Mouse (Mus musculus) brown adipose tissue, adult 24 weeks (tissue): ENCODE measurements around the gene Fezf2. TPM values are rescaled to one million over a fixed set of nuclear protein-coding genes. Genes with fewer than 3 reads are reported as not detected.

Source experiments
- H3K27ac ChIP-seq: fragments of 200-500 bp; replicated peaks from 2 replicates; pipeline ENCODE4 v1.5.1; 2012; ENCODE audit warnings: low read depth, mild to moderate bottlenecking, low read length
- H3K4me1 ChIP-seq: fragments of 200-500 bp; 2 replicates; pipeline ENCODE4 v1.6.1; 2012; ENCODE audit warnings: low read length, mixed read lengths; ENCODE audit not compliant: control insufficient read depth, insufficient read depth, insufficient read length
- H3K4me3 ChIP-seq: fragments of 200-500 bp; 2 replicates; pipeline ENCODE4 v1.5.1; 2012; ENCODE audit warnings: low read depth, mild to moderate bottlenecking, low read length, moderate library complexity; ENCODE audit not compliant: insufficient read depth
- polyA plus RNA-seq: library from polyadenylated mRNA; stranded (reverse); fragments of >200 nt; gene quantifications from 2 replicates; pipeline ENCODE4 v1.2.4, GENCODE M21; 2012; ENCODE audit not compliant: missing spikeins, insufficient read depth, insufficient read length

Gene Fezf2
- polyA plus RNA-seq, 1 experiment = not detected

DNA sequence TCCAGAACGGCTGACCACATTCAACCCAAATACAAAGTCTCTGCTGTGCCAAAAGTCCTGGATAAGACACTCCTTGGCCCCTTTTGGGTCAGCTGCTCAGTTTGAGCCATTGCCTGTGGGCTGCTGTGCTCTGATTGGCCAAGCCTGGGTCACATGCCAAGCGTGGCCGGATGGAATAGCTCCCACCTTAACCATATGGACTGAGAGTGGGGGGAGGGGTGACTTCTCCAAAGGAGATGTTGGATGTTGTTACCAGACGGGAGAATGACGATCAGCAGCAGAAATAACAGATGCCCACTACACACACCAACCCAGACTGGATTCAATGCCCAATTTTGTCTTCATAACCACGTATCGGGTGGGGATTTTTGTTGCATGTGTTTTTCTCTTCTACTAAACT, 13.1 kb downstream of the Fezf2 start:
- H3K4me3 ChIP-seq = no peak overlapping the region
- H3K27ac ChIP-seq = no peak overlapping the region
- H3K4me1 ChIP-seq = no peaks in the 10 kb centered on the region

DNA sequence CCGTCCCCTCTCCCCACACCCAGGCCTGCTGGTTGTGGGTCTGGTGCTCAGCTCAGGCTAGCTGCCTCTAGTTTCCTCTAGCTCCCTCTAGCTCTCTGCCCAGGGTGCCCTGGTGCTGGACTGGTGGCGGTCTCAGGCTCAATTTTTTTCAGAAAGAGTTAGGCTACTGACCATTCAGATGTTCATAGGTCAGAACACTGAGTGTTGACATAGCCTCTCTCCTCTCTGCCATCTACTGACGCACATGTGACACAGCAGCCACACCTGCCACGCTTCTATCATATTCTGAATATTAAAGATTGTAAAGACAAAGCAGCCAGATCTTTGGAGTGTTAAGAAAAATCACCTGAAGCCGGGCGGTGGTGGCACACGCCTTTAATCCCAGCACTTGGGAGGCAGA, 14.4 kb downstream of the Fezf2 start:
- no peaks in the 10 kb centered on the region for H3K4me1 ChIP-seq
- H3K27ac ChIP-seq = no peak overlapping the region
- H3K4me3 ChIP-seq = no peak overlapping the region

DNA sequence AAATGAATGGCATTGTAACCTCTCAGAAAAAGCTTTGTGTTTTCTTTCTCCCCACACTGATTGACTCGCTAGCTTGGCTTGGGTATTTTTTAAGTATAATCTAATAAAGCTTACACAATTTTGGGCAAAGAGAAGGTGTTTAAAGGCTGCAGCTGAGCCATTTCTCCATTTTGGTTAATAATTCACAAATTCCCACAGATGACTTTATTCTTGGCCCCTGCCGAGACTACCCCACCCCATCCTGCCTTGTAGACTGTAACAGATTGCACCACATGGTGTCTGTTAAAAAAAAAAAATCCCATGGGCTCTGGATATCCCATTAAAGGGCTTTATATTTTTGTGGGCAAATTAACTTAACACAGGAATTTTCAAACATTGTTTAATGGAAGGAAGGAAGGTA, 44.9 kb downstream of the Fezf2 start:
- no peaks in the 10 kb centered on the region for H3K4me1 ChIP-seq
- H3K27ac ChIP-seq = no peak overlapping the region
- H3K4me3 ChIP-seq = no peak overlapping the region

DNA sequence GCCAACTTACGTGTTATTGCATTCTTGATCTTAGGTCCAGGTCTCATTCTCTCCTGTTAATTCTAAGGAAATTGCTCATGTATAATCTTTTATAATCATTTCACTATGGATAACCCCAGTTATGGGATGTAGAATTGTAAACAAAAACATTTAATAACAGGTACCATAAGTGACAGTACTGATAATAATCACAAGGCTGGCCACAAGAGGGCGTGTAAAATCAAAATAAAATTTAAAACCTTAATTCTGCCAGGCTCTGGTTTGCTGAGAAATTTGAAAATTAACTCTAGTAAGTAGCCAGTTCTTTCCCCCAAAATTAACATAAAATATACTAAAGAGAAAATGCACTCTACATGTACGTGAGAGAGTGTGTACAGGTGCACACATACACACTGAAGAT, 47.3 kb downstream of the Fezf2 start:
- no peak overlapping the region for H3K4me3 ChIP-seq
- no peaks in the 10 kb centered on the region for H3K4me1 ChIP-seq
- H3K27ac ChIP-seq = no peak overlapping the region

DNA sequence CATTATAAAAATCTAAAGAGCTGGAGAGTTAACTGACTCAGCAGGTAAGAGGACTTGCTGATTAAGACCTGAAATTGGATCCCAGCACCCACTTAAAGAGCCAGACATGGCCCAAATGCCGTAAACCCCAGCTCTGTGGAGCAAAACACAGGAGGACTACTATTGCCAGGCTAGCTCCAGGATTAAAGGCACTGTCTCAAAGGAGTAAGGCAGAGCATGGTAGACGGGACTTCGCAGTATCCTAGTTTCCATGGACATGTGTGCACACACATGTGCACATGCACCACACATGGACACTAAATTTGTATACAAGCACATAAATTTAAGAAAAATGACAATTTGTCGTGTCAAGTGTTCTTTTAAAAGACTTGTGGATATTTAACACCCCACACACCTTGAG, 47.7 kb downstream of the Fezf2 start:
- Histone ChIP-seq H3K4me3 (no peak overlapping the region), H3K4me1 (no peaks in the 10 kb centered on the region), H3K27ac (no peak overlapping the region)

DNA sequence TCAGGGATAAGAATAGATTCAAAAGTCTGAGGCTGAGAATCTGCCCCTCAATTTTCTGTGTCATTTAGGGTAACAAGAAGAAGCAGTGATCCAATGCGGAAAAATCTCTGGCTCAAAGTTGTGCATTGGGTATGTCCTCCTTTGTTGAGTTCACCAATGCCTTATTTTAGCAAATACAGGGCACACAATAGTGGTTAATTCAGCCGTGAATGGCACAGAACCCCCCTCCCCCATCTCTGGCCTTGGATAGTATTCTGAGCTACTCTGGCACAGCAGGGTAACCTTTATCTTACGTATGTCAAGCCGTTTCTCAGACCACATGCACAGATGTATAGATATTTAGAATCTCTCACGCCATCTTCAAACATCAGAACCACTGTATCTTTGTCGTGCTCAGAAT, 48.3 kb downstream of the Fezf2 start:
- H3K27ac ChIP-seq = no peak overlapping the region
- H3K4me3 ChIP-seq = no peak overlapping the region
- no peaks in the 10 kb centered on the region for H3K4me1 ChIP-seq

DNA sequence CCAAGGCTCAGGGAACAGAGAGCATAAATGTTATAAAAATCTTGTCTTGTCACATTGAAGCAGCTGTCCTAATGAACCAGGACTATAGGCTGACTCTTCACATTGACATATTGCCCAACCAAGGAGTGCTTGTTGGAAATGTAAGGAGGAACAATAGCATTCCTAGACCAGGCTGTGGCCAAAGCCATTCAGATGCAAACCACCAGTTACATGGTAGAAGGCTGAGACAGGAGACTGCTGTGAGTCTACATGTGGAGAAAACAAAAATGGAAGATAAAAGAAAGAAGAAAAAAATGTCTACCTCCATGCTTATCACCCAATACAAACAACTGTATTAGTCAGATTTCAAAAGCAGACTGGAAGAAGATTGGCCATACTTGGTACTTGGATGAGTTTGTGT, 48.8 kb downstream of the Fezf2 start:
- Histone ChIP-seq H3K4me1 (no peaks in the 10 kb centered on the region), H3K4me3 (no peak overlapping the region), H3K27ac (no peak overlapping the region)

DNA sequence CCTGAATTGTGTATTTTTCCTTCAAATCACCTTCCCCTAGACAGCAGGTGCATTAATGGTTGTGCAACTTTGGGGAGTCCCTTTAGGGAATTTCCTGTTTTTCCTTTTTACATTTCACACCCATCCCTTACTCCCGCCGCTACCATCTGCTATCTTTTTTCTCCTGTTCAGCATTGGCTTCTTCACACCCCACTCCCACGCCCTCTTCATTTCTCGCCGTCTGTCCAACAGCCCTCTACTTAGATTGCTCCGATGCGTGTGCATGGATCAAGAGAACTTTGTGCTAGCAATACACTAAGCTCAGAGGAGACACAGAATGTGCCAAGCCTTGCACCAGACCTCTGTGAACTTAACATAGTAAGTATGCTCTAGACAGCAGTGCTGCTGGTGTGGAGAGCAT, 51.6 kb downstream of the Fezf2 start:
- H3K27ac ChIP-seq = no peak overlapping the region
- H3K4me1 ChIP-seq = no peaks in the 10 kb centered on the region

More for the DNA sequence above, 51.6 kb downstream of the Fezf2 start:
- no peak overlapping the region for H3K4me3 ChIP-seq

Other genes with a start within 250 kb of the Fezf2 start
- not detected in 2 replicates for gene Gm49355, start 64.2 kb downstream of the Fezf2 start, polyA plus RNA-seq
- gene 3830406C13Rik, start 64.0 kb downstream of the Fezf2 start, polyA plus RNA-seq = 39.9 and 72.7 TPM in 2 replicates